Mouse (Mus musculus) midbrain, embryonic 12.5 days (tissue): ENCODE measurements around the gene Adgrf5. TPM values are rescaled to one million over a fixed set of nuclear protein-coding genes. Genes with fewer than 3 reads are reported as not detected.

ENCODE experiments used
- ATAC-seq: fragments of 200-750 bp; cut with Nextera tagmentation; 2 replicates; pipeline ENCODE4 v1.8.0; 2017; ENCODE audit warnings: low read depth, moderate TSS enrichment, moderate library complexity; ENCODE audit not compliant: low FRiP score
- H3K27ac ChIP-seq: fragments of 300-500 bp; sonication (generic); replicated peaks from 2 replicates; pipeline ENCODE4 v1.5.1; 2016; ENCODE audit warnings: mild to moderate bottlenecking
- H3K27me3 ChIP-seq: fragments of 300-500 bp; sonication (generic); 2 replicates; pipeline ENCODE4 v1.6.1; 2016; ENCODE audit warnings: mild to moderate bottlenecking
- H3K36me3 ChIP-seq: fragments of 300-500 bp; sonication (generic); 2 replicates; pipeline ENCODE4 v1.6.1; 2016
- H3K4me1 ChIP-seq: fragments of 300-500 bp; sonication (generic); 2 replicates; pipeline ENCODE4 v1.6.1; 2016
- H3K4me2 ChIP-seq: fragments of 300-500 bp; sonication (generic); replicated peaks from 2 replicates; pipeline ENCODE4 v1.6.1; 2016; ENCODE audit warnings: mild to moderate bottlenecking, moderate library complexity
- H3K4me3 ChIP-seq: fragments of 300-500 bp; sonication (generic); 2 replicates; pipeline ENCODE4 v1.5.1; 2016; ENCODE audit warnings: mild to moderate bottlenecking
- H3K9ac ChIP-seq: fragments of 300-500 bp; sonication (generic); replicated peaks from 2 replicates; pipeline ENCODE4 v1.6.1; 2016; ENCODE audit warnings: mild to moderate bottlenecking, moderate library complexity
- H3K9me3 ChIP-seq: fragments of 300-500 bp; sonication (generic); 2 replicates; pipeline ENCODE4 v1.6.1; 2016; ENCODE audit warnings: mild to moderate bottlenecking
- WGBS: fragments of 180-500 bp; shearing (Covaris S2); methylation state at CpG from one replicate; pipeline ENCODE4 v1.1.7; 2016; 5-methylcytosine and 5-hydroxymethylcytosine counted together
- polyA plus RNA-seq: library from polyadenylated mRNA; unstranded; fragments of >200 nt; fragmentation: Nextera tagmentation; extraction: Ambion mirVana; gene quantifications from 2 replicates; pipeline ENCODE4 v1.2.1, GENCODE M21; 2016

The Adgrf5 gene
- polyA plus RNA-seq, 1 experiment from 2014 or later: 10.6 TPM

- Histone ChIP-seq H3K36me3 (no peaks in the 10 kb centered on the region), H3K27me3 (no peaks in the 10 kb centered on the region), H3K27ac (no peak overlapping the region), H3K4me1 (no peaks in the 10 kb centered on the region), H3K4me3 (no peak overlapping the region), H3K9ac (no peak overlapping the region), H3K9me3 (no peaks in the 10 kb centered on the region), H3K4me2 (no peak overlapping the region)
- no peak for ATAC-seq
- 89% methylated on average over 6 of the region's 6 CpGs for WGBS
Observed at GRCm38 (mm10) chr17:43504594-43504934, 144.3 kb downstream of the Adgrf5 start.

Other genes with a start within 250 kb of the Adgrf5 start
- not detected in 2 replicates for gene Adgrf1, start 90.1 kb upstream of the Adgrf5 start, polyA plus RNA-seq
- gene Mep1a, start 142.4 kb downstream of the Adgrf5 start, polyA plus RNA-seq: not detected in 2 replicates
- gene Ankrd66, start 183.2 kb downstream of the Adgrf5 start, polyA plus RNA-seq: not detected in 2 replicates
- 4.9 and 7.3 TPM in 2 replicates for gene Pla2g7, start 207.6 kb downstream of the Adgrf5 start, polyA plus RNA-seq